Mouse (Mus musculus) hindbrain, embryonic 14.5 days (tissue): ENCODE measurements around the gene Zfp706. TPM values are rescaled to one million over a fixed set of nuclear protein-coding genes. Genes with fewer than 3 reads are reported as not detected.

Experiments
- ATAC-seq: fragments of 200-750 bp; cut with Nextera tagmentation; 2 replicates; pipeline ENCODE4 v1.8.0; 2017; ENCODE audit warnings: moderate number of reproducible peaks, mild to moderate bottlenecking, moderate TSS enrichment, moderate library complexity; ENCODE audit not compliant: low FRiP score
- DNase-seq: peaks from one replicate; pipeline ENCODE4 v3.0.0-alpha.2; 2015; ENCODE audit warnings: low spot score
- H3K27ac ChIP-seq: fragments of 300-500 bp; sonication (generic); 2 replicates; pipeline ENCODE4 v1.5.1; 2014; ENCODE audit warnings: mild to moderate bottlenecking, moderate library complexity
- H3K27me3 ChIP-seq: fragments of 300-500 bp; sonication (generic); 2 replicates; pipeline ENCODE4 v1.6.1; 2014; ENCODE audit warnings: mild to moderate bottlenecking, low read length, mixed read lengths; ENCODE audit not compliant: control insufficient read depth, insufficient read depth
- H3K36me3 ChIP-seq: fragments of 300-500 bp; sonication (generic); replicated peaks from 2 replicates; pipeline ENCODE4 v1.6.1; 2014; ENCODE audit not compliant: control insufficient read depth, insufficient read depth
- H3K4me1 ChIP-seq: fragments of 300-500 bp; sonication (generic); replicated peaks from 2 replicates; pipeline ENCODE4 v1.6.1; 2014; ENCODE audit warnings: antibody characterized with exemption, low read length, mixed read lengths; ENCODE audit not compliant: control insufficient read depth, insufficient read depth
- H3K4me2 ChIP-seq: fragments of 300-500 bp; sonication (generic); replicated peaks from 2 replicates; pipeline ENCODE4 v1.6.1; 2014; ENCODE audit warnings: mild to moderate bottlenecking, moderate library complexity
- H3K4me3 ChIP-seq: fragments of 300-500 bp; sonication (generic); replicated peaks from 2 replicates; pipeline ENCODE4 v1.5.1; 2014; ENCODE audit warnings: mild to moderate bottlenecking, low read length
- H3K9ac ChIP-seq: fragments of 300-500 bp; sonication (generic); 2 replicates; pipeline ENCODE4 v1.6.1; 2014
- H3K9me3 ChIP-seq: fragments of 300-500 bp; sonication (generic); 2 replicates; pipeline ENCODE4 v1.6.1; 2016; ENCODE audit warnings: low read length; ENCODE audit not compliant: control insufficient read depth
- WGBS: fragments of 180-500 bp; shearing (Covaris S2); extraction: QIAGEN DNeasy Blood & Tissue Kit; methylation state at CpG from one replicate; pipeline ENCODE4 v1.1.7; 2014; 5-methylcytosine and 5-hydroxymethylcytosine counted together
- polyA plus RNA-seq: library from polyadenylated mRNA; unstranded; fragments of >200 nt; fragmentation: Nextera tagmentation; extraction: Ambion mirVana; gene quantifications from 2 replicates; pipeline ENCODE4 v1.2.1, GENCODE M21; 2014

Gene Zfp706
- polyA plus RNA-seq, 1 experiment from 2014 or later: 424 TPM

DNA sequence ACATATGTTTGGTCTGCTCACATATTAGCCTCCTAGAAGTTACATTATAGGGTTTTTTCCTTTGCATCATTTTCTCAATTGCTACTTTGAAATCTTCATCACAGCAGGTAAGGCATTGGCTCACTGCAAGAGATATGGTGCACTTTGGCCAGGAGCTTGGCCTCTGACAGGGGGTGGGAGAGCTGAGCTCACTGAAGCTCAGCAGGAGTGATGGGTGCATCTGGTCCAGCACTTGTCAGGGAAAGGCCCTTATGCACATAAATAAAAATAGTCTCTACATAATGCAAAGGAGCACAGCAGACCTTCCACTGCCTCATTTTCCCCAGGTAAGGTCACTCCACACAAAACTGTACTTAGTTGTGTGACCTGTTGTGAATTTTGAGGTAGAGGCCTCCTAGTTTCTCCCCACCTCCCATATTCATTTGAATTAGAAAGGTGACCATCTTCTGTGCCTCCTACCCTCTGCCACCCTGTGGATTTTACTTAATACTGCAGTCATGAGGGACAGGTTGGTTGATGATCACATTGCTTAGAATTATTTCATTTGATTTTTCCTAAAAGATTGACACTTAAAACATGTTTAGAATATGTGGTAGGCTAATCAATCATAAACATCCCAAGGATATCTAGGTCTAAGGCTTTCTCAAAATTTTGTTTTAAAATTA lies 13.1 kb upstream of the Zfp706 start:
- Histone ChIP-seq H3K4me1 (no peaks in the 10 kb centered on the region), H3K9ac (no peak overlapping the region), H3K27ac (no peak overlapping the region), H3K27me3 (no peaks in the 10 kb centered on the region), H3K36me3 (no peaks in the 10 kb centered on the region), H3K4me3 (no peak overlapping the region), H3K4me2 (no peak overlapping the region), H3K9me3 (no peaks in the 10 kb centered on the region)
- ATAC-seq: no peak
- no peak for DNase-seq

GRCm38 (mm10) chr15:37019434-37019833 lies 11.9 kb upstream of the Zfp706 start:
- DNase-seq (no peak), ATAC-seq (no peak)
- Histone ChIP-seq H3K9me3 (no peaks in the 10 kb centered on the region), H3K36me3 (no peaks in the 10 kb centered on the region), H3K4me1 (no peaks in the 10 kb centered on the region), H3K27me3 (no peaks in the 10 kb centered on the region), H3K27ac (no peak overlapping the region), H3K4me2 (no peak overlapping the region), H3K9ac (no peak overlapping the region), H3K4me3 (no peak overlapping the region)
- WGBS: 85% methylated on average over 3 of the region's 3 CpGs

GRCm38 (mm10) chr15:37011897-37012296 lies 4.3 kb upstream of the Zfp706 start:
- no peak for DNase-seq
- 90% methylated on average over 7 of the region's 7 CpGs for WGBS
- H3K27ac ChIP-seq: no peak overlapping the region

DNA sequence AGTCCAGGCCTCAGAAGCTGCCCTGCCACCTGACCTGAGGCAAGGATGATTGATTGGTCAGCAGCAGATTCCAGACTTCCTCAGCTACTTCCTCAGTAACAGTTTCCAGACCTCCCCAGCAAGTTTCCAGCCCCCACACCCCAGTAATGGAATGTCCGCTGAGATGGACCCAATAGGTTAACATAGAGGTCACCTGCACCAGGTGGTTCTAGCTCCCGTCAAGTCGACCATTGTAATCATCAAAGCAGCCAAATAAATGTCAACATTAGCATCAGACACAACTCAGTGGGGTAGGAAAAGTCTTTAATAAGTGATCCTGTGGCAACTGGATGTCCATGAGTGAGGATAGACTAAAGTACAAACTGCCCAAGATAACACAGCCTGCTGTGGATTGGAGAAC lies 3.7 kb upstream of the Zfp706 start:
- no peak overlapping the region for H3K4me3 ChIP-seq
- no peak overlapping the region for H3K9ac ChIP-seq
- 89% methylated on average over 3 of the region's 3 CpGs for WGBS
- no peaks in the 10 kb centered on the region for H3K9me3 ChIP-seq
- DNase-seq (no peak), ATAC-seq (no peak)
- H3K36me3 ChIP-seq: no peaks in the 10 kb centered on the region
- no peak overlapping the region for H3K27ac ChIP-seq
- no peak overlapping the region for H3K4me2 ChIP-seq
- H3K4me1 ChIP-seq: peaks cover 9% of the 10 kb centered on the region
- no peaks in the 10 kb centered on the region for H3K27me3 ChIP-seq

More at GRCm38 (mm10) chr15:37011897-37012296, 4.3 kb upstream of the Zfp706 start:
- Histone ChIP-seq H3K4me3 (no peak overlapping the region), H3K9ac (no peak overlapping the region), H3K4me2 (no peak overlapping the region), H3K9me3 (no peaks in the 10 kb centered on the region), H3K36me3 (no peaks in the 10 kb centered on the region), H3K27me3 (no peaks in the 10 kb centered on the region), H3K4me1 (peaks cover 8% of the 10 kb centered on the region)
- ATAC-seq: no peak

- H3K4me2 ChIP-seq: peak overlapping the region; percentile 51; the same call in 1 of the 2 replicates
- H3K4me3 ChIP-seq: no peak overlapping the region
- no peaks in the 10 kb centered on the region for H3K36me3 ChIP-seq
- H3K9ac ChIP-seq: no peak overlapping the region
- no peaks in the 10 kb centered on the region for H3K9me3 ChIP-seq
- ATAC-seq: no peak
- H3K27ac ChIP-seq: no peak overlapping the region
- peaks cover 30% of the 10 kb centered on the region for H3K4me1 ChIP-seq
- H3K27me3 ChIP-seq: no peaks in the 10 kb centered on the region
- DNase-seq: no peak
Measured at GRCm38 (mm10) chr15:37008546-37008945, 973 bp upstream of the Zfp706 start.

DNA sequence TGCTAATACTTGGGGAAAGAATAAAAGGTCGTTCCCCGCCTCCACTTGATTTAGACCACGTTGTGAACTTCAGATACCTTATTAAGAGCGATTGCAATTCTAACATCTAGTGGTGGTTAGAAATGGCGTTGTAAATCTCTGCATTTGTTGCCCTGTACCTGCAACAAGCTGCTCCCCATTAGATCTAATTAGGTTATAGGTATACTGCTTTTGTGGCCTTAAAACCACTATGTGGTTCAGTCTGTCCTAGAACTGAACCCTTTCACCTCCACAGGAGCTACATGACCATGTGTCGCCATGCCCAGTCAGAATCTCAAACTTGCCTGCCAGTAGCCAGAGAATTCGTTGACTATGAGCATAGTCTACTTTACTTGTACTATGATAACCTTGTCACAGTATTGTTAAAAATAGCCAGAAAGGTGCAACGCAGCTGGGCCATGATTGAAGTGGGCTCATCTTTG lies 416 bp upstream of the Zfp706 start:
- WGBS: 30% methylated on average over 8 of the region's 8 CpGs
- DNase-seq (no peak), ATAC-seq (no peak)
- Histone ChIP-seq H3K27me3 (no peaks in the 10 kb centered on the region), H3K4me1 (peaks cover 30% of the 10 kb centered on the region), H3K9me3 (no peaks in the 10 kb centered on the region), H3K9ac (peak overlapping the region; percentile 97), H3K27ac (peak overlapping the region; percentile 96), H3K36me3 (peaks cover 4% of the 10 kb centered on the region), H3K4me3 (peak overlapping the region; percentile 91), H3K4me2 (peak overlapping the region; percentile 51)

DNA sequence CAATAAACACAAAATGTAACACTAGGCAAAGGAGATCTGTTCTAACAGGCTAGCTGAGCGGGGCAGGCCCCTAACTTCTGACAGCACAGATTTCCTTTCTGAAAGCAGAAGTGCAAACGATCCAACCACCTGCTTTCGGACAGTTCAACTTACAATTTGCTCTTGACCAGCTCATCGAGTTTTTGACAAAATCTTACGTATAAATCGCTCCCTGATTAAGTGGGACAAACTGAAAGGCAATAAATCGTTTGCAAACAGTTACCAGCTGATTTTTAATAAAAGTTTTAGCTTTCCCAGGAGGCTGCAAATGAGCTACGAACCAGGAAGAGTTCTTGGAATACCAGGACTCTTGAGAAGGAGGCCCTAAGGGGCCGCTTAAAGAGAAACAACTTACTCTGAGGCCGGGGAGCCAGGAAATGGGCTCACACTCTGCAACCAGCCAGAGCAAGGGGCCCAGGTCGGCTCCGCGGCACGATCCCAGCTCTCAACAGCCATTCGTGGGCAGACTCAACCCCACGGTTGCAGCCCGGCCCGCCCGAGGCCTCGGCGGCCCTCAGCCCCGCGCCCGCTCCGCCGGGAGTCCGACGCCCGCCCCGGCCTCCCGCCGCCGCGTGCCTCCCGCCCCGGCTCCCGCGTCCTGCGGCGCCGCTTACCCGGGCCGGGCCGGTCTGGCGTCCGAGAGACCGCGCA lies 953 bp downstream of the Zfp706 start:
- Histone ChIP-seq H3K9ac (peak overlapping the region; percentile 97), H3K4me2 (peak overlapping the region; percentile 68), H3K9me3 (no peaks in the 10 kb centered on the region), H3K36me3 (peaks cover 16% of the 10 kb centered on the region), H3K4me1 (peaks cover 30% of the 10 kb centered on the region), H3K27me3 (no peaks in the 10 kb centered on the region), H3K27ac (peak overlapping the region; percentile 96), H3K4me3 (peak overlapping the region; percentile 91)
- WGBS: under 1% methylated on average over 47 of the region's 48 CpGs
- DNase-seq (peak; percentile 36), ATAC-seq (no peak; the same call in 1 of the 2 replicates)

GRCm38 (mm10) chr15:37005793-37006474 lies 1.6 kb downstream of the Zfp706 start:
- Histone ChIP-seq H3K4me1 (peaks cover 30% of the 10 kb centered on the region), H3K27me3 (no peaks in the 10 kb centered on the region), H3K9me3 (no peaks in the 10 kb centered on the region), H3K4me2 (peak overlapping the region; percentile 68), H3K36me3 (peaks cover 23% of the 10 kb centered on the region), H3K9ac (peak overlapping the region; percentile 97), H3K27ac (peak overlapping the region; percentile 96), H3K4me3 (peak overlapping the region; percentile 91)
- ATAC-seq: no peak
- 41% methylated on average over 7 of the region's 7 CpGs for WGBS
- DNase-seq: no peak

- H3K27ac ChIP-seq: no peak overlapping the region
- H3K4me1 ChIP-seq: peaks cover 30% of the 10 kb centered on the region
- ATAC-seq: no peak
- peaks cover 34% of the 10 kb centered on the region for H3K36me3 ChIP-seq
- no peak for DNase-seq
- H3K4me3 ChIP-seq: no peak overlapping the region
- H3K4me2 ChIP-seq: peak overlapping the region; percentile 68
- WGBS: 71% methylated on average over 5 of the region's 5 CpGs
- 0 out of 2 replicates have a peak overlapping the region, but pooled peaks have one; percentile 5 for H3K9ac ChIP-seq
- H3K27me3 ChIP-seq: no peaks in the 10 kb centered on the region
- H3K9me3 ChIP-seq: no peaks in the 10 kb centered on the region
Measured at GRCm38 (mm10) chr15:37004858-37005257, 2.7 kb downstream of the Zfp706 start.
